ENCODE assay signal across 12 mouse cellular contexts in genomic region chr7:90200251-90200650, GRCm38 (mm10).
DNase-seq lines count a peak whose midpoint lies in the region; ATAC-seq and TF ChIP-seq lines count a peak whose summit lies in the region.
"Had no signal": no experiment of that assay in that cellular context is flagged by ENCODE, and none has a peak within 500 bp of the region (broad histone marks: within the 10 kb centered on the region; RNA-seq: fewer than 3 reads in every experiment).

No protein-coding gene starts in this region.

- no peak overlapping the region for H3K9ac ChIP-seq in hindbrain, postnatal 0 days (replicated peaks; ENCODE audit: low read length)
- H3K9ac ChIP-seq in midbrain, embryonic 15.5 days: no peak overlapping the region
- H3K9ac ChIP-seq: forebrain, postnatal 0 days; limb, embryonic 13.5 days; midbrain, embryonic 13.5 days had no signal

- 0 out of 2 replicates have a peak, but pooled peaks have one; percentile 1 for TF ChIP-seq CTCF in hindbrain, postnatal 0 days (IDR thresholded peaks at IDR 0.05; ENCODE audit: low read depth)

- H3K27me3 ChIP-seq in hindbrain, postnatal 0 days (ENCODE audit: insufficient read depth, low read length): no peaks in the 10 kb centered on the region
- H3K27me3 ChIP-seq in hindbrain, embryonic 10.5 days (ENCODE audit: insufficient read depth, poor library complexity, severe bottlenecking): no peaks in the 10 kb centered on the region
- no peaks in the 10 kb centered on the region for H3K27me3 ChIP-seq in midbrain, embryonic 15.5 days (replicated peaks)
- H3K27me3 ChIP-seq: limb, embryonic 13.5 days; midbrain, embryonic 13.5 days had no signal

- H3K36me3 ChIP-seq in hindbrain, postnatal 0 days (ENCODE audit: insufficient read depth, low read length): peaks cover 11% of the 10 kb centered on the region; the same call in 1 of the 2 replicates
- peaks cover 68% of the 10 kb centered on the region for H3K36me3 ChIP-seq in hindbrain, embryonic 10.5 days
- H3K36me3 ChIP-seq in midbrain, embryonic 15.5 days (replicated peaks): peaks cover 8% of the 10 kb centered on the region

- no peak for DNase-seq in hindbrain, postnatal 0 days (ENCODE audit: low spot score)
- no peak for DNase-seq in hindbrain, embryonic 10.5 days (ENCODE audit: low spot score)
- DNase-seq in 3134 (ENCODE audit: extremely low read depth, insufficient read length, low spot score) (peak; percentile 41), 416B (ENCODE audit: low read depth) (peak; percentile 92)
- DNase-seq in frontal cortex, postnatal 10 days (ENCODE audit: low spot score in 2 of 2): no peak
- DNase-seq: forebrain, postnatal 0 days; heart, postnatal 4 days had no signal

- no peak overlapping the region for H3K4me2 ChIP-seq in hindbrain, postnatal 0 days (ENCODE audit: low read depth, low read length)
- no peak overlapping the region for H3K4me2 ChIP-seq in midbrain, embryonic 15.5 days
- H3K4me2 ChIP-seq: limb, embryonic 13.5 days; midbrain, embryonic 13.5 days had no signal

- 96% methylated on average over 5 of the region's 5 CpGs for WGBS in hindbrain, postnatal 0 days
- 95% methylated on average over 5 of the region's 5 CpGs for WGBS in hindbrain, embryonic 10.5 days
- 92% methylated on average over 5 of the region's 5 CpGs for WGBS in midbrain, embryonic 15.5 days

- no peak overlapping the region for H3K4me3 ChIP-seq in hindbrain, postnatal 0 days (ENCODE audit: low read length)
- no peak overlapping the region for H3K4me3 ChIP-seq in hindbrain, embryonic 10.5 days
- no peak overlapping the region for H3K4me3 ChIP-seq in midbrain, embryonic 15.5 days
- H3K4me3 ChIP-seq: limb, embryonic 13.5 days; midbrain, embryonic 13.5 days had no signal

- no peak for ATAC-seq in hindbrain, postnatal 0 days
- peak; percentile 27; the same call in 1 of the 2 replicates for ATAC-seq in granulocyte monocyte progenitor cell, adult 5-6 weeks (replicated peaks; ENCODE audit: poor library complexity, severe bottlenecking)
- ATAC-seq in midbrain, embryonic 15.5 days (replicated peaks): no peak
- ATAC-seq: forebrain, postnatal 0 days; inflammation-experienced regulatory T-cells, adult 6 months; midbrain, embryonic 13.5 days had no signal

- no peaks in the 10 kb centered on the region for H3K9me3 ChIP-seq in hindbrain, postnatal 0 days (ENCODE audit: low read length)
- H3K9me3 ChIP-seq in hindbrain, embryonic 10.5 days: no peaks in the 10 kb centered on the region
- no peaks in the 10 kb centered on the region for H3K9me3 ChIP-seq in midbrain, embryonic 15.5 days
- H3K9me3 ChIP-seq: limb, embryonic 13.5 days; midbrain, embryonic 13.5 days had no signal

- H3K4me1 ChIP-seq in hindbrain, postnatal 0 days (ENCODE audit: insufficient read depth, low read length): no peaks in the 10 kb centered on the region
- H3K4me1 ChIP-seq in hindbrain, embryonic 10.5 days (replicated peaks): no peaks in the 10 kb centered on the region
- no peaks in the 10 kb centered on the region for H3K4me1 ChIP-seq in midbrain, embryonic 15.5 days
- H3K4me1 ChIP-seq: midbrain, embryonic 13.5 days had no signal

- no peak overlapping the region for H3K27ac ChIP-seq in hindbrain, postnatal 0 days
- H3K27ac ChIP-seq in hindbrain, embryonic 10.5 days: no peak overlapping the region
- H3K27ac ChIP-seq in midbrain, embryonic 15.5 days: no peak overlapping the region
- H3K27ac ChIP-seq: limb, embryonic 13.5 days; midbrain, embryonic 13.5 days had no signal

Comparison
In these comparisons a context has a peak if more than half of its experiments do, and no peak if none do; other contexts are left out.
1. DNase-seq: peak in 3134 (single experiment) and 416B (single experiment); none in hindbrain, postnatal 0 days (single experiment), hindbrain, embryonic 10.5 days (single experiment) and frontal cortex, postnatal 10 days (0 of 2).